Mouse (Mus musculus): ENCODE measurements around the gene Cacna2d3. TPM values are rescaled to one million over a fixed set of nuclear protein-coding genes. Genes with fewer than 3 reads are reported as not detected.

Cacna2d3 gene
- total RNA-seq, 1 experiment from 2014 or later: not detected

DNA sequence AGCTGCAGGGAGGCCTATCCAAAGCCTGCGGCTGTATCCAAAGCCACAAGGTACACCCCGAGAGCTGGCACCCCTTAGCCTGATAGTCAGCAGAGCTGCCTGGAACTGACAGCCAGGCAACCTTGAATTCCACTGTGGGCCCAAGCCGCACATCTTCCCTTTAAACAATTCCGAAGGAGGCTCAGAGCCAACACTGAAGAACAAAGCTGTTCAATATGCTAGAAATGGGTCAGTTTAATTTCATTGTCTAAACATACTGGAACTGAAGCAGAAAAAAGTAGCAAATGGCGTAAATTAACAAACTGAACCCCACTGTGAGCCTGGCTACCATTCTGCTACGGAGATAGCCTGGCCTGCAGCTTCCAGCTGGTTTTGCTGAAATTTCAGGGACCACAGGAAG lies 72.9 kb downstream of the Cacna2d3 start:
- ATAC-seq (replicated peaks; ENCODE audit: low read depth, poor library complexity, severe bottlenecking): no peak

DNA sequence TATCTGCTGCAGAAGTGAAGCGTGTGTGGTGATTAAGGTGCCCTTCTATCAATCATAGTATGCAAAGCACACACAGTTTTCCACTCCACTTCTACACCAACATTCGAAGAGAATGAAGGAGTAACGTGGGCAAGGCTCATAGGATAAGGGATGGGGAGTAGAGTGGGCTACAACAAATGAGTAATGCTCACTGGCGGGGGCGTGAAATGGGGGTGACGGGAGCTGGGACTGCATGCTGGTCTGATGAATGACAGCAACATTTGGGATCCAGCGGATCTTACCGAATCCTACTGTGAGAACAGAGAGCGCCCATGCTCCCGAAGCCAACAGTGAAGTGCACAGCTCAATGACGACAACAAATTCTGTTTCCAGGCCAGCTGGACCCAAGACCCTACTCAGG lies 76.2 kb downstream of the Cacna2d3 start:
- no peak for ATAC-seq (replicated peaks; ENCODE audit: low read depth, poor library complexity, severe bottlenecking)

DNA sequence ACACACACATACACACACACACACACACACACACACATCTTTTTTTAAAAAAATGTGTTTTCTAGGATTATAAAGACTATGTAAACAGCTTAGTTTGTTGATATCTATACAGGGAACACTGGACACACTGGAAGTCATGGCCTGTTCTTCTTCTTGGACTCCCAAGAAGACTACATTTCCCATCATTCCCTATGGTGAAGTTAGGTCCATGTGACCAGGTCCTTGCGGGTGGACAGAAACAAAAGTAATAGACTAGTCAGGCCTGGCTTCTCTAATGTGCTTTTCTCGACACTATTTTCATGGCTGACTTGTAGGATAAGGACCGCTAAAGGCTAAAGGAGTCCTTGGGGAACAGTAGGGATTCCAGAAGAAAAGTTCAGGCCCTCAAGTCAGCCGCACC lies 78.4 kb downstream of the Cacna2d3 start:
- ATAC-seq (replicated peaks; ENCODE audit: low read depth, poor library complexity, severe bottlenecking): no peak

DNA sequence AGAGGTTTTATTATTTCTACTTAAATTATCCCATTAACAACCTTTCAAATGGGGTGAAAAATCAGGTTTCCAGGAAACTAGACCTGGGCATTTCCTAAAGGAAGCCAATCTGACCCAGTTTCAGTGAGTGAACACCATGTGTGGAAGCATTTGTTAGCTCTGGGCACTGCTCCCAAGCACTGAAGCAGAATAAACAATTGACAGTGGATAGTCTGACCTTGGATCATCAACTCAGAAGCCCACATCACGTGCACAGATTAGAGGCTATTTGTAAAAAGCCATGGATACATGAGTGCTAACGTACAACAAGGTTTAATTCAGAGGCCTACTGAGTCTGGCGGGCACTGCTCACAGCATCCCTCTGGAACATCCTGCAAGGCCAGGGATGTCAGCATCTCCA lies 82.4 kb downstream of the Cacna2d3 start:
- ATAC-seq (replicated peaks; ENCODE audit: low read depth, poor library complexity, severe bottlenecking): no peak

DNA sequence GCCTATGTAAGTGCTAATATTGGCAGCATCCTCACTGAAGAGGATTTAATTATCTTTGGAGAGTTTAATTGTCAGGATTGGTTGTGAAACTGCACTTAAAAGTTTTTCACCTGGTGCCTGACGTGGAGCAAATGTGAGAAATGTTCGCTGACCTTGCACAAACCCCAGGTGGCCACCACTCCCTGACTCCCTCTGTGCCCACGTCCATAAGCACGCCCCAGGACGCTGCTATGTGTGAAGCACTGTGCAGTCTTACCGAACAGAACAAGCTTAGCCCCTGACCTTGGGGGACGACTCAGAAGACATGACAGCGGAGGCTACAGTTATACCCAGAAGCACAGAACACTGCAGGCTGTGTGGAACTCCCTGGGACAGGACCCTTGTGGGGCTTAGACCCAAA lies 93.5 kb downstream of the Cacna2d3 start:
- ATAC-seq (replicated peaks; ENCODE audit: low read depth, poor library complexity, severe bottlenecking): no peak

DNA sequence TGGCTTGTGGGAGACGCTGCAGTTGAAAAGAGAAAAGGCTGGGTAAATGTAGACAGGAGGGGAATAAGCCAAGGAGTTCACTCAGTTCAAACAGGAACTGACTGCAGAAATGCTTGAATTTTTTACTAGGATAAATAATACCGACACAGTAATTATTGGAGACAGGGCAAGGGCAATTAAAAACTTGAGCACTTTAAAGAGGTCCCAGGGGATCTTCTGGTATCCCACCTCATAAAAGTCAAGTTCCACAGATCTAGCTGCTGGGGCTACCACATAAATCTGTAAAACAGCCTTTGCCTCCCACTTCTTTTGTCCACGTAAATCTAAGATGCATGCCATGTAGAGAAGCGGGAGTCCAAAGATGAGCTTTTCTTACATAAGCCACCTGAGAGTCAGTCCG lies 109.2 kb downstream of the Cacna2d3 start:
- ATAC-seq (replicated peaks; ENCODE audit: low read depth, poor library complexity, severe bottlenecking): no peak

DNA sequence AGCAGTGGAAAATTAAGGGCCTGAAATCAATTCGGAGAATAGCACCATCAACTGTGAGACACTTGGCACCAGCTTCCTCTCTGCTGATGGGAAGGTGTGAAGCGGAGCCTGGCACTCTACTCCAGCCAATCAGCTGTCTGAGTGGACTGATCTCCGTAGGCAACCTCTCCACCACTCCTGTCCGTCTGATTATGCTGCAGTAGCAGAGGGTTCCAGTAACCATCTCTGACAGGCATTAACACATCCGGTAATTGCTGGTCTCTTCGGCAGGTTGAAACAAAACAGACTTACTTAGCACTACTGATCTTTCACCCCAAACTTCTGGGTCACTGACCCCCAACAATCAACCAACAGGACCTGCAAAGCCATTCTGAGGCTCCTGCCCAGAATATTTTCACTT lies 112.9 kb downstream of the Cacna2d3 start:
- ATAC-seq (replicated peaks; ENCODE audit: low read depth, poor library complexity, severe bottlenecking): no peak

DNA sequence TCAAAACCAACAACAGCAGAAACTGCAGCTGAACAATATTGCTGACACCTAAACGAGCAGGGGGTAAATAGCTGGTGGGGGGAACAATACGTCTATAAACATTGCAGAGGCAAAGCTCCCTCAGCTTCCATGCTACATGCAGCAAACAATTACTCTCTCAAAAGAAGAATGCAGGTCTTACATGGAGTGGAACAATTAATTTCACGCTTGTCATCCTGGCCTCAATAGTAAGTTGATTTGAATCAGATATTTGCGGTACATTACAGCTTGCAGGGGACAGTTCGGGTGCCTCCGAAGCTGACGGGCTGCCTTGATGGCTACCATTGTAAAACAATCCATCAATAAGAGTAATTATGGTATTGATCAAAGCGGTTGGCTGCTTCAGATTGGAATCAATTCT lies 122.2 kb downstream of the Cacna2d3 start:
- ATAC-seq (replicated peaks; ENCODE audit: low read depth, poor library complexity, severe bottlenecking): no peak

DNA sequence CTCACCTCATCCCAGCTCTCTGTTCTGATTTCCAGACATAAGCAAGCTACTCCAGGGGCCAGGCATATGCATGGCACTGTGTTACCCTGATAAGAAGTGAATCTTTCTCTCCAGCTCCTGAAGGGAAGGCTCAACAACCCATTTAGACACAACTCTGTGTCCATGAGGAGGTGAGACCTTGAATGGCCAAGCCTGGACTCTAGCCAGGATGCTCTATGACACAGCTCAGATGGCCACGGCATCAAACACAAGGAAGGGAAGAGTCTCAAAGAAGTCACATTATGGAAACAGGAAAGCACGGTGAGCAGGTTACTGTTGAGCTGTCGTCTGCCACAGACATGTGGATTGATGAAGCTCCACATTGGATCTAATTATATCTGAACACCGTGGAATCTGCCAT lies 128.8 kb downstream of the Cacna2d3 start:
- no peak for ATAC-seq (replicated peaks; ENCODE audit: low read depth, poor library complexity, severe bottlenecking)

DNA sequence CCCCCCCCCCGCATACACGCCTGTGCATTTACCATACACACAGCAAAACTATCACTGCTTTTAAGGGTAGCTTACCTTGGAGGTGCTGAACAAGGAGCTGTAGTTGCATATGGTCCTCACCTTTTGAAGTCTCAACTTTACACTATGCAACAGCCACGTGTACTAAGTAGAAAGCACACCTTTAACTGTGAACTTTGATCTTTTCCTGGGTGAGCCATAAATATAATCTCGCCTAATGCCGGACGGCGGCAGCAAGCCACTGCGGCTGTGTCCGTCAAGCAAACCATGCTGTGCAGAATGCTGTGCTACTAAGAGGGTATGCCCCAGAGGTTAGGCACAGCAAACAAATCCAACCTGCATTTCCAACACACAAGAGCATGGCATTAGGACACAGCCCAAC lies 132.0 kb downstream of the Cacna2d3 start:
- no peak for ATAC-seq (replicated peaks; ENCODE audit: low read depth, poor library complexity, severe bottlenecking)

DNA sequence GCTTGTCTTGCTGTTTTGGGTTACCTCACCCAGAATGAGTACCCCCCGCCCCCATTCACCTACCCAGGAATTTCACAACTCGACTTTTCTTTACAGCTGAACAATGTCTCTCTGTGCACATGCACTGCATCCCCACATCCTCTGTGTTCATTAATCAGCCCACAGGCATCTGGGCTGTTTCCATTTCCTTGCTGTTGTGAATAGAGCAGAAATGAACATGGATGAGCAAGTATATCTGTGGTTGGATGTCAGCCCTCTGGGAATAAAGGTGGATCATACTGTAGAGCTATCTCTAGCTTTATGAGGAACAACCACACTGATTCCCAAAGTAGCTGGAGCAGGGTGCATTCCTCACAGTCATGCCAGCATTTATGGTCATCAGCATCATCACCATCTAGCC lies 139.7 kb downstream of the Cacna2d3 start:
- no peak for ATAC-seq (replicated peaks; ENCODE audit: low read depth, poor library complexity, severe bottlenecking)

DNA sequence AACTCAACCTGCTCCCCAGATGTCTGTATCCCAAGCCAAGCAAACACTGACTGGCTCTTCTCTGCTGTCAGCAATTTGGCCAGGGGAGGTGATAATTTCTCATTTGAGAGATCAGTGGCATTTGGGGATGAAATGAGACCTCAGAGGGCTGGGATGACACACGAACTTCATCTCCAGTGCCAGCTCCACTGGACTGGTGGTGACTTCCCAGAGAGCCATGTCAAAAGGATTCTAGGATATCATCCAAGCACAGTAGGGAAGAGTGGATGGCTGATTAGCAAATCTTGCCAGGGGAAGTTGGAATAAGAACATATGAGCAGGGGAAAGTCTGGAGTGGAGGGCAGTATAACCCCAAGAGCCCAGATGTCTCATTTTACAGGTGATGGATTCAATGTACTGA lies 143.9 kb downstream of the Cacna2d3 start:
- no peak for ATAC-seq (replicated peaks; ENCODE audit: low read depth, poor library complexity, severe bottlenecking)

DNA sequence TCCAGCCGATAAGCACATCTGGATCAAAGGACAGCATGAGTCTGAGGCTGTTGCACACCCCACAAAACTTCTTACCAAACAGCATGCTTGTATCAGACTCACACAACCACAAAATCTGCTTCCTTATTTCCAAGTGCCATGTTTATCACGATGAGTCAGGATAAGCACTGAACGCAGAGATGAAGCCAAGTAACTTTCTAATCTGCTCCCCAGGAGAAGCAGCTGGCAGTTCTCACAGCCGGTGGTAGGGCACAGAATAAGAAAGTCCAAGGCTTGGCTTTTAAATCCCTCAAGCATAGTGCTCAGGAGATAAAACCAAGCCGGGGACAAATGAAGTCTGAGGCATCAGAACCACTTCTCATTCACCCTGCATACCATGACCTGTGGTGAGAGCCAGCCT lies 146.1 kb downstream of the Cacna2d3 start:
- ATAC-seq (replicated peaks; ENCODE audit: low read depth, poor library complexity, severe bottlenecking): no peak

DNA sequence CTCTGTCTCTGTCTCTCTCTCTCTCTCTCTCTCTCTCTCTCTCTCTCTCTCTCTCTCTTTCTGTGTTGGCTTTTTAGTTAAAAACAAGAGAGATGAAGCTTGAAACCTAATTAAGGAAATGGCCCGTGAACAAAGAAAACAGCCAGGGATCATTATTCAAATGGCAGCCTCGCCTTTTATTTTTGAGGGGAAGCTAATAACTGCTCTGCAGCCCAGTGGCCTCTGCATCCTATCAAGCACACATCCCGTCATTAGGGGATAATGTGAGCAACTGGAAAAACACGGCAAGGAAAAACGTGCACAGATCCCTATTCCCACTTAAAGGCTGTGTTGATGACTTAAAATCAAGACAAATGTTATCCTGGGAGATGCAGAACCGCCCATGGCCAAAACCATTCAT lies 159.0 kb downstream of the Cacna2d3 start:
- ATAC-seq (replicated peaks; ENCODE audit: low read depth, poor library complexity, severe bottlenecking): no peak

DNA sequence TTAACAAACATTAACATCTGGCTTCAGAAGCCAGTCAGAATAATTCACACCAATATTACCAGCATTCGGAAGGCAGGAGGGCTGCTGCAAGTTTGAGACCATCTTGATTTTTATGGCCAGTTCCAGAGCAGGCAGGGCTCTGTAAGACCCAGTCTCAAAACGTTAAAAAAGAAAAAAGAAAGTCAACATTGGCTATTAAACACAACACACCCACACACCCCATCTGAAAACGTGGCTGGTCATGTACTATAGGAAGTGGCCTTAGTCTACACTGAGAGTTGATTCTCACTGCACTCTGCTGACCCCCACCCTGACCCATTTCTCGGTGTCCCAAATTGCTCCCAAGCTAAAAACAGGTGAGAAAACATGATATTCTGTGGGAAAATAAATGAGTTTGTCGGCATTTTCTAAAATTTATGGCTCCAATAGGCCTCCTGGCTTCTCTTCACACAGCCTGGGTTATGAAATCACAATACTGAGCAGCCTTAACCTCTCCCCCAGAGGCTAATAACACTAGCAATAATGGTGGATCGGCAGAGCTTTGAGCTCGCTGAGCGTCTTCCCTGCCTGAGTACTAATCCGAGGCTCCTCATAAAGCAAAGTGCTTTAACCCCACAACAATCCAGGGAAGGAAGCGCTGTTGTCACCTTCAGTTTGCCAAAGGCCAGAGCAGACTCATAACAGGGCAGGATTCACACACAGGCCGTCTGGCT lies 160.4 kb downstream of the Cacna2d3 start:
- ATAC-seq (replicated peaks; ENCODE audit: low read depth, poor library complexity, severe bottlenecking): no peak

DNA sequence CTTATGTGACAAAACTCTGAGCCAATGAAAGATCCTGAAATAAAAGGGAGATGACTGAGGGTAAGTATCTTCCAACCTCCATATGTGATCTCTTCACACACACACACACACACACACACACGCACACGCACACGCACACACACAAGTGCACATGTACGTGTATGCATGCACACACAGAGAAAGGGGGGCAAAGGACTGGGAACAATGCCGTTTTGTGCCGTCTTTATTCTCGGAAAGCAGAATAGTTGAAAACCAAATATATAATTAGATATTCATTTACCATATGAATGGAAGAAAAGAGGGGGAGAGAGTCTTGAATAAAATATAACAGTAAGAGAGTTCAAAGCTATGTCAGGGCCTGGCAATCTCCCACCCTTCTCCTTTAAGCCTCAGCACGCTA lies 163.2 kb downstream of the Cacna2d3 start:
- ATAC-seq (replicated peaks; ENCODE audit: low read depth, poor library complexity, severe bottlenecking): no peak

DNA sequence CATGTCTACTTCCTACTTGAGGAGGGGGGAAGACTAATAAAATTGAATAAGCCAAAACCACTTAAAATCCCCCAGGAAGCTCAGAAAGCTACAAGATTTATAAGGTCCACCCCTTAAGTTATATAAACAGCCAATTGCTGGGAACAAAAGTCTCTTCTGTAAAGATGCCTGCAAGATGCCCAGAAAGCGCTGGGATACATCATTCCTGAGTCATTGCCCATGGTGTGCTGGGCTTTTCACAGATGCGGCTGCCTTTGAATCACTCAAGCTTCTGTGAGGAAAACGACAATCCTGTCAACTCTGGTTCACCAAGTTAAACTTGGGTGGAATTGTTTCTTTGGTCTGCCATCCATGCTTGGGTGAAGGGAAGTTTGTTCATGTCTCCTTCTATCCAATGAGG lies 165.5 kb downstream of the Cacna2d3 start:
- no peak for ATAC-seq (replicated peaks; ENCODE audit: low read depth, poor library complexity, severe bottlenecking)

DNA sequence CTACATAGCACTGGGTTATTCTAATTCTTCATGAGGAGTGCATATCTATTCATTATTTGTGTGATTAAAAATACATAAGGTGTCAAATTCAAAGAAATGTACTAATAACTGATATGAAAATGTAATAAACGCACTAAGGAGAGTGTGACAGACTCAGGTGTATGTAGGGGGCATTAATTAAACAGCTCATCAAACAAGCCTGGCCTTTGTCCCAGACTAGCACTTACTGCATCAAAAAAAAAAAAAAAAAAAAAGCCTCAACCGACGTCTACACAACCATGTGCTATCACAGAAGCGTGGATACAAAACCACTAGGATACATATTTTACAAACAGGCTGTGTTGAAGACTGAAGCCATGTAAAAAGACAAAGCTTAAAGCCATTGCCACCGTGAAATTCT lies 169.2 kb downstream of the Cacna2d3 start:
- no peak for ATAC-seq (replicated peaks; ENCODE audit: low read depth, poor library complexity, severe bottlenecking)

DNA sequence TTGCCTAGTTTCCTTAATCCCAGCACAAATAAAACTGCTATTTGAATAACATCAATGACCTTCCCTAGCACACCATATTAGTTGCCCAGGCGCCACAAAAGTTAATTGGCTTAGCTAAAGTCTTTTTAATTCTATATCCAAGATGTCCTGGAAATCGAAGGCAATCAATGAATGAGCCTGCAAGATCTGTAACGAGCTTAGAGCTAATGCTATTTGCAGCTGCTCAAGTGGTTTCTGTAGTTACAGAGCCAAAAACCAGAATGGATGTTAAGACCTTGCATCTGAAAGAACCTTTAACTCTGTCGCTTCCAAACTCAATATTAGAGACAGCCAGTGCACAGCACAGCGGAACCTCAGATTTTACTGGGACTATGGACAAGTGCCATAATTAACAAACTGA lies 173.0 kb downstream of the Cacna2d3 start:
- ATAC-seq (replicated peaks; ENCODE audit: low read depth, poor library complexity, severe bottlenecking): no peak

DNA sequence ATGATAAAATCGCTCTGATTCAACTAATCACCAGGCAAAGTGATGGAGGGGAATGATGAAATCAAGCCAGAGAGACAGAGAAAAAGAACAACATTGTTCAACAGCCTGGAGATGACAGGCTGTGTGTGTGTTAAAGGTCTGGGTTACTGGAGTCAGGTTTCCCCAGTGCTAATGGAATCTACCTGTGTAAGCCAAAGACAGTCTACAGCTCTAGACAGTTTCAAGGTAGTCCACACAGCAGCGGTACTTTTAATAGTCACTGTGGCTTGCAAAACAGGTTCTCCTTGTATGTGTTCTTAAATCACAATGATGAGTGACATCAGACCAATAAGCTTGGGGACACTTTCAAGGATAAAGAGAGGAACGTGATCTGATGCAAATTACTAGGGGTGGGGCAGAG lies 191.1 kb downstream of the Cacna2d3 start:
- ATAC-seq (replicated peaks; ENCODE audit: low read depth, poor library complexity, severe bottlenecking): no peak

DNA sequence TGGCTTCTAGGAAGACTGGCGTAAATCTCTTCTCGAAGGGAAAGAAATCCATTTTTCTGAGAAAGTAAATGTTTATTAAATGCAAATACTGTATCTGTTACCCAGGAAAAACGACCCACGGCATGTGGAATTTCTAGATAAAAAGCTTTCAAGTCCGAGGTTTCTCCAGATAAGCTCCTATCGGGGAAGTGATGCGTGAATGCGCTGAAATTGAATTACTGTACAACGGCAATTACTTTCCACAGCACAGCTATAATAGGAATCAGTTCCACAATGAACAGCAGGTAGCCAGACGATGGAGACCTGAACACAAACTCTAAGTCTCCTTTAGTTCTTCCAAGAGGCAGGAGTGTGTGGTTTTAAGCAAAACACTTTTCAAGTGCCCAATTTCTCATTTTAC lies 193.0 kb downstream of the Cacna2d3 start:
- ATAC-seq (replicated peaks; ENCODE audit: low read depth, poor library complexity, severe bottlenecking): no peak

DNA sequence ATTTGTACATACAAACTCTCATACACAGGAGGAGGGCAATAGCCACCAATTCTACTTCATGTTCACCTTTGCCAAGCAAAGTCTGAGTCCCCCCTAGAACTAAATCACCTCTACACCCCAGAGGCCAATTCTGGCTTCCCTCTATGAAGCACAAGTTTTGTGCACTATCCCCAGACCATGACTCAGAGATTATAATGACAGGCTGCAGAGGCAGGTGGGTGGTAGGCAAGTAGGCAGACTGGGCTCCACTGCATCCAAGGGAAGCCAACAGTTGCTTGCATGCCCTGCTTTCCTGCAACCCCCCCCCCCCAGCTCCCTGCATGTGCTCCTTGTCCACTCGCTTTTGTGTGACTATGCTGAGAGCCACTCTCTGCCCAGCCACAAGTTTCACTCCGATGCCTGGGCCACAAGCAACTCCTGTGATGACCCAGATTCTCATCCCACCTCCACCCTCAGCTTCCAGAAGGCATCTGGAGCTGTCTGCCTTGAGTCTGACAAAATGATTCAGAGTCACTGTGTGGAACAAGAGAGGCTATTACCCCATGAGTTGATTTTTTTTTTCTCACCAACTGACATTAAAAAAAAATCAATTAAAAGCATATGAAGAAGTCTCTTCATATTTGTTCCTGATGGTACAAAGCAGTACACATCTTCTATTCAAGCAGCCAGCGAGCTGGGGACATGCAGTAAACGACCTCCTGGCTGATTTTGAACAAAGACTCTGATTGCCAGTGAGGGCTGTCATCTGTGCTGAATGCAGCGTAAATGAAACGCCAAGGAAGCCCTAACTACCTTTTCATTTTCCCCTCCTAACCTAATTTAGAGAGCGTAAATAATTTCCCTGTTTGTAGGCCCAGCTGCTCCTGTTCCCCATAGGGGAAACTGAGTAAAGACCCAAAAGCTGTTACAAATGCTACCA lies 201.7 kb downstream of the Cacna2d3 start:
- ATAC-seq (replicated peaks; ENCODE audit: low read depth, poor library complexity, severe bottlenecking): no peak

Data from common myeloid progenitor, adult 5-6 weeks (primary cell).